Mouse (Mus musculus): Measurements from ENCODE around the gene Ssbp2. TPM values are rescaled to one million over a fixed set of nuclear protein-coding genes. Genes with fewer than 3 reads are reported as not detected.
A peak's percentile ranks its signal among the peaks of the same experiment; 100 is the strongest.

Gene Ssbp2
- total RNA-seq, 1 experiment from 2014 or later, result 108 TPM

GRCm38 (mm10) chr13:91649926-91650325 is 189.8 kb downstream of the Ssbp2 start:
- ATAC-seq (replicated peaks in 1 of 2; ENCODE audit: insufficient read depth in 1 of 2, low FRiP score in 2 of 2, low TSS enrichment in 1 of 2, low read depth in 1 of 2, poor library complexity in 2 of 2, severe bottlenecking in 2 of 2), result no peak

GRCm38 (mm10) chr13:91661068-91661795 is 201.1 kb downstream of the Ssbp2 start:
- no peak for ATAC-seq (replicated peaks in 1 of 2; ENCODE audit: insufficient read depth in 1 of 2, low FRiP score in 2 of 2, low TSS enrichment in 1 of 2, low read depth in 1 of 2, poor library complexity in 2 of 2, severe bottlenecking in 2 of 2)

GRCm38 (mm10) chr13:91662751-91663150 is 202.7 kb downstream of the Ssbp2 start:
- no peak for ATAC-seq (replicated peaks in 1 of 2; ENCODE audit: insufficient read depth in 1 of 2, low FRiP score in 2 of 2, low TSS enrichment in 1 of 2, low read depth in 1 of 2, poor library complexity in 2 of 2, severe bottlenecking in 2 of 2)

- ATAC-seq (replicated peaks in 1 of 2; ENCODE audit: insufficient read depth in 1 of 2, low FRiP score in 2 of 2, low TSS enrichment in 1 of 2, low read depth in 1 of 2, poor library complexity in 2 of 2, severe bottlenecking in 2 of 2), result 0 out of 4 replicates have a peak, but pooled peaks of 1 of the 2 experiments have one; percentile 4
These were observed 213.2 kb downstream of the Ssbp2 start for GRCm38 (mm10) chr13:91673241-91673640.

GRCm38 (mm10) chr13:91680764-91681437 is 220.8 kb downstream of the Ssbp2 start:
- peak; percentile 78 to 82; a peak in 3 of 4 replicates for ATAC-seq (replicated peaks in 1 of 2; ENCODE audit: insufficient read depth in 1 of 2, low FRiP score in 2 of 2, low TSS enrichment in 1 of 2, low read depth in 1 of 2, poor library complexity in 2 of 2, severe bottlenecking in 2 of 2)

GRCm38 (mm10) chr13:91681474-91681873 is 221.4 kb downstream of the Ssbp2 start:
- no peak for ATAC-seq (replicated peaks in 1 of 2; ENCODE audit: insufficient read depth in 1 of 2, low FRiP score in 2 of 2, low TSS enrichment in 1 of 2, low read depth in 1 of 2, poor library complexity in 2 of 2, severe bottlenecking in 2 of 2)

GRCm38 (mm10) chr13:91690118-91690517 is 230.0 kb downstream of the Ssbp2 start:
- ATAC-seq (replicated peaks in 1 of 2; ENCODE audit: insufficient read depth in 1 of 2, low FRiP score in 2 of 2, low TSS enrichment in 1 of 2, low read depth in 1 of 2, poor library complexity in 2 of 2, severe bottlenecking in 2 of 2), result no peak

- ATAC-seq (replicated peaks in 1 of 2; ENCODE audit: insufficient read depth in 1 of 2, low FRiP score in 2 of 2, low TSS enrichment in 1 of 2, low read depth in 1 of 2, poor library complexity in 2 of 2, severe bottlenecking in 2 of 2), result no peak
These were observed 233.5 kb downstream of the Ssbp2 start for GRCm38 (mm10) chr13:91693615-91694014.

- ATAC-seq (replicated peaks in 1 of 2; ENCODE audit: insufficient read depth in 1 of 2, low FRiP score in 2 of 2, low TSS enrichment in 1 of 2, low read depth in 1 of 2, poor library complexity in 2 of 2, severe bottlenecking in 2 of 2), result no peak
These were observed 235.3 kb downstream of the Ssbp2 start for GRCm38 (mm10) chr13:91695406-91695805.

- ATAC-seq (replicated peaks in 1 of 2; ENCODE audit: insufficient read depth in 1 of 2, low FRiP score in 2 of 2, low TSS enrichment in 1 of 2, low read depth in 1 of 2, poor library complexity in 2 of 2, severe bottlenecking in 2 of 2), result peak; percentile 15 to 20; a peak in 1 of 4 replicates
These were observed 236.1 kb downstream of the Ssbp2 start for GRCm38 (mm10) chr13:91696109-91696645.

- ATAC-seq (replicated peaks in 1 of 2; ENCODE audit: insufficient read depth in 1 of 2, low FRiP score in 2 of 2, low TSS enrichment in 1 of 2, low read depth in 1 of 2, poor library complexity in 2 of 2, severe bottlenecking in 2 of 2), result peak; percentile 42 to 43; a peak in 1 of 4 replicates
These were observed 236.9 kb downstream of the Ssbp2 start for GRCm38 (mm10) chr13:91697011-91697410.

- peak; percentile 94 for ATAC-seq (replicated peaks in 1 of 2; ENCODE audit: insufficient read depth in 1 of 2, low FRiP score in 2 of 2, low TSS enrichment in 1 of 2, low read depth in 1 of 2, poor library complexity in 2 of 2, severe bottlenecking in 2 of 2)
These were observed 242.3 kb downstream of the Ssbp2 start for GRCm38 (mm10) chr13:91702337-91702736.

GRCm38 (mm10) chr13:91719487-91719886 is 259.4 kb downstream of the Ssbp2 start:
- ATAC-seq (replicated peaks in 1 of 2; ENCODE audit: insufficient read depth in 1 of 2, low FRiP score in 2 of 2, low TSS enrichment in 1 of 2, low read depth in 1 of 2, poor library complexity in 2 of 2, severe bottlenecking in 2 of 2), result no peak

GRCm38 (mm10) chr13:91723108-91723735 is 263.1 kb downstream of the Ssbp2 start:
- peak; percentile 62 to 85; a peak in 3 of 4 replicates for ATAC-seq (replicated peaks in 1 of 2; ENCODE audit: insufficient read depth in 1 of 2, low FRiP score in 2 of 2, low TSS enrichment in 1 of 2, low read depth in 1 of 2, poor library complexity in 2 of 2, severe bottlenecking in 2 of 2)

- 0 out of 4 replicates have a peak, but pooled peaks of 1 of the 2 experiments have one; percentile 22 for ATAC-seq (replicated peaks in 1 of 2; ENCODE audit: insufficient read depth in 1 of 2, low FRiP score in 2 of 2, low TSS enrichment in 1 of 2, low read depth in 1 of 2, poor library complexity in 2 of 2, severe bottlenecking in 2 of 2)
These were observed 263.6 kb downstream of the Ssbp2 start for GRCm38 (mm10) chr13:91723736-91724119.

- ATAC-seq (replicated peaks in 1 of 2; ENCODE audit: insufficient read depth in 1 of 2, low FRiP score in 2 of 2, low TSS enrichment in 1 of 2, low read depth in 1 of 2, poor library complexity in 2 of 2, severe bottlenecking in 2 of 2), result no peak
These were observed 264.1 kb downstream of the Ssbp2 start for GRCm38 (mm10) chr13:91724211-91724610.

- no peak for ATAC-seq (replicated peaks in 1 of 2; ENCODE audit: insufficient read depth in 1 of 2, low FRiP score in 2 of 2, low TSS enrichment in 1 of 2, low read depth in 1 of 2, poor library complexity in 2 of 2, severe bottlenecking in 2 of 2)
These were observed 265.0 kb downstream of the Ssbp2 start for GRCm38 (mm10) chr13:91725130-91725529.

GRCm38 (mm10) chr13:91727899-91728298 is 267.8 kb downstream of the Ssbp2 start:
- ATAC-seq (replicated peaks in 1 of 2; ENCODE audit: insufficient read depth in 1 of 2, low FRiP score in 2 of 2, low TSS enrichment in 1 of 2, low read depth in 1 of 2, poor library complexity in 2 of 2, severe bottlenecking in 2 of 2), result peak; percentile 58 to 67; a peak in 3 of 4 replicates

Measured in hematopoietic stem cell, adult 5-6 weeks (primary cell).